Mouse (Mus musculus) MEL (cell line): ENCODE data around the gene 2310003L06Rik.

Experiments used
- BHLHE40 ChIP-seq: IDR thresholded peaks from 2 replicates; pipeline ENCODE4 v1.6.1; 2012; ENCODE audit warnings: low read depth, mild to moderate bottlenecking, inconsistent platforms, low read length, improper control_type of control experiment, borderline replicate concordance
- CHD2 ChIP-seq: IDR thresholded peaks from 2 replicates; pipeline ENCODE4 v1.6.1; 2011; ENCODE audit warnings: low read length, improper control_type of control experiment
- CTCF ChIP-seq, 3 experiments: IDR thresholded peaks in 2 of 3; conservative IDR thresholded peaks in 1 of 3; 2 replicates each; pipeline ENCODE4 v1.5.1; 2011 to 2012; ENCODE audit warnings: low read length in 3 of 3, low read depth in 2 of 3, mild to moderate bottlenecking in 2 of 3, improper control_type of control experiment in 1 of 3, inconsistent platforms in 1 of 3, mixed read lengths in 1 of 3, moderate library complexity in 1 of 3; ENCODE audit not compliant: control insufficient read depth in 1 of 3, insufficient read depth in 1 of 3, poor library complexity in 1 of 3, severe bottlenecking in 1 of 3
- MAFK ChIP-seq: IDR thresholded peaks from 2 replicates; pipeline ENCODE4 v1.6.1; 2011; ENCODE audit warnings: low read depth, mild to moderate bottlenecking, low read length, improper control_type of control experiment, borderline replicate concordance
- MAX ChIP-seq: IDR thresholded peaks from 2 replicates; pipeline ENCODE4 v1.6.1; 2011; ENCODE audit warnings: low read length, improper control_type of control experiment
- POLR2A ChIP-seq, 2 experiments: IDR thresholded peaks; 2 replicates each; pipeline ENCODE4 v1.6.1; 2011 to 2012; ENCODE audit warnings: low read length in 2 of 2, mild to moderate bottlenecking in 2 of 2, control low read depth in 1 of 2, improper control_type of control experiment in 1 of 2, low read depth in 1 of 2, moderate library complexity in 1 of 2; ENCODE audit not compliant: control insufficient read depth in 1 of 2, insufficient read depth in 1 of 2, poor library complexity in 1 of 2
- RCOR1 ChIP-seq: IDR thresholded peaks from 2 replicates; pipeline ENCODE4 v1.6.1; 2012; ENCODE audit warnings: low read depth, mild to moderate bottlenecking, inconsistent platforms, low read length, improper control_type of control experiment
- ZMIZ1 ChIP-seq: IDR thresholded peaks from 2 replicates; pipeline ENCODE4 v1.6.1; 2012; ENCODE audit warnings: low read depth, mild to moderate bottlenecking, inconsistent platforms, low read length, improper control_type of control experiment, moderate library complexity
- ZNF384 ChIP-seq: IDR thresholded peaks from 2 replicates; pipeline ENCODE4 v1.6.1; 2012; ENCODE audit warnings: low read depth, mild to moderate bottlenecking, inconsistent platforms, low read length, improper control_type of control experiment

DNA sequence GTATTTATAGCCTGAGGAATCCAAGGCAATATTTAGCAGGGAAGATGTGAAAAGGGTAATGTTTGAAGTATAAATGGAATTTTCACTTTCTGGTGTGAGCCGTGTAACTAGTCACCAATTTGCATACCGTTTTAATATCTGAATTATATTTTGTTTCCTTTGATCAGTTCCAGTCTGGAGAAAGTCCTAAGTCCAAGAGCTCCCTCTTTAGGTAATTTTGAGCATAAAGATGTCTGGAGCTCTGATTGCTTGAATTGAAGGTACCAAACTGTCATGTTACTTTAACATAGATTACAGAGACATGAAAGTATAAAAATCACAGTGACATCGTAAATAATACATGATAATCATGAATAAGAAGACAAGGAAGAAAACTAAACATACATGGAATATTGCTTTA is 28.5 kb upstream of the 2310003L06Rik start:
- TF ChIP-seq CTCF (IDR thresholded peaks at IDR 0.05 in 2 of 3, conservative IDR thresholded peaks at IDR 0.05 in 1 of 3; ENCODE audit: control insufficient read depth in 1 of 3, insufficient read depth in 1 of 3, low read depth in 2 of 3, low read length in 3 of 3, poor library complexity in 1 of 3, severe bottlenecking in 1 of 3) (no peak), ZMIZ1 (no peak), ZNF384 (no peak), POLR2A (IDR thresholded peaks at IDR 0.05; ENCODE audit: control insufficient read depth in 1 of 2, insufficient read depth in 1 of 2, low read depth in 1 of 2, low read length in 2 of 2, poor library complexity in 1 of 2) (no peak), MAFK (no peak), CHD2 (no peak), MAX (no peak), RCOR1 (no peak), BHLHE40 (no peak)
